Mouse (Mus musculus) frontal cortex, adult 2 months (tissue): ENCODE measurements around the gene Ceacam12. TPM values are rescaled to one million over a fixed set of nuclear protein-coding genes. Genes with fewer than 3 reads are reported as not detected.
"Not testable (repeated sequence)": the region's sequence is repeated elsewhere in the genome, so short reads cannot be mapped to it uniquely, and the experiment has no call there.

Experiments used
- DNase-seq, 2 experiments: peaks; one replicate each; pipeline ENCODE4 v3.0.0; 2022; ENCODE audit warnings: low spot score in 1 of 2; ENCODE audit errors: extremely low spot score in 1 of 2
- polyA plus RNA-seq: library from polyadenylated mRNA; depleted of rRNA; stranded (reverse); fragments of >200 nt; gene quantifications from 2 replicates; pipeline ENCODE4 v1.2.3, GENCODE M21; 2012; rRNA removed

The Ceacam12 gene
- 0.42 and 0.97 TPM in 2 replicates for polyA plus RNA-seq

GRCm38 (mm10) chr7:18065629-18066028 lies at the start of gene Ceacam12:
Gene Ceacam12, plus strand, starts transcription at chr7:18065929.
- DNase-seq, result no peak

- DNase-seq, result not testable (repeated sequence)
These were observed 8.1 kb downstream of the Ceacam12 start for GRCm38 (mm10) chr7:18073821-18074220.

GRCm38 (mm10) chr7:18100785-18101184 lies 35.1 kb downstream of the Ceacam12 start:
- no peak for DNase-seq

Other genes starting within 250 kb of the Ceacam12 start
- 0.36 and 0.61 TPM in 2 replicates for gene Gm5155, start 194.2 kb upstream of the Ceacam12 start, polyA plus RNA-seq
- gene Ceacam11, start 93.8 kb upstream of the Ceacam12 start, polyA plus RNA-seq, result 1.7 and 2.8 TPM in 2 replicates
- gene Ceacam13, start 56.0 kb upstream of the Ceacam12 start, polyA plus RNA-seq, result 0.28 and 1.7 TPM in 2 replicates
- not detected in 2 replicates for gene Igfl3, start 110.6 kb downstream of the Ceacam12 start, polyA plus RNA-seq
- not detected in 2 replicates for gene Mill1, start 179.4 kb downstream of the Ceacam12 start, polyA plus RNA-seq